Mouse (Mus musculus) testis, postnatal 10 days (tissue): ENCODE measurements around the gene Myh14.
"Not testable (repeated sequence)": the region's sequence is repeated elsewhere in the genome, so short reads cannot be mapped to it uniquely, and the experiment has no call there.

Experiments
- DNase-seq: peaks from one replicate; pipeline ENCODE4 v3.0.0; 2021; ENCODE audit warnings: low spot score

Gene Myh14

GRCm38 (mm10) chr7:44670803-44671202 is at the start of gene Myh14:
Myh14 (minus strand) TSS chr7:44670843.
- DNase-seq, result peak; percentile 89

DNA sequence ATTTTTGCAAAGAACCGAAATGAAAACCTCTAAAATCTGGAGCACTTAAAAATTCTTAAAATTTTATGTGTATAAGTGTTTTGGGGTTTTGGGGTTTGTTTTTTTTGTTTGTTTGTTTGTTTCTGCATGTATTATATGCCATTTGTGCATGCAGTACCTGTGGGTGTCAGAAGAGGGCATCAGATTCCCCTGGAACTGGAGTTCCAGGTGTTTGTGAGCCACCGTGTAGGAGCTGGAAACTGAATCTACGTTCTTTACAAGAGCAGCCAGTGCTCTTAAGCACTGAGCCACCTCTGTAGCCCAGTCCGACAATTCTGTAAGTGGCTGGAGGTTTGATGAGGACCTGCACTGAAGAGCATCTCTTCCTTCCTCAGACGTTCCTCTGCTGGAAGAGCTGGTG is 39.2 kb upstream of the Myh14 start:
- DNase-seq, result no peak

- no peak for DNase-seq
Measured at GRCm38 (mm10) chr7:44708574-44708973, 37.9 kb upstream of the Myh14 start, which contains the start of gene Izumo2. Izumo2 (plus strand) TSS chr7:44708742.

- DNase-seq, result not testable (repeated sequence)
Measured at GRCm38 (mm10) chr7:44708093-44708492, 37.5 kb upstream of the Myh14 start.

DNA sequence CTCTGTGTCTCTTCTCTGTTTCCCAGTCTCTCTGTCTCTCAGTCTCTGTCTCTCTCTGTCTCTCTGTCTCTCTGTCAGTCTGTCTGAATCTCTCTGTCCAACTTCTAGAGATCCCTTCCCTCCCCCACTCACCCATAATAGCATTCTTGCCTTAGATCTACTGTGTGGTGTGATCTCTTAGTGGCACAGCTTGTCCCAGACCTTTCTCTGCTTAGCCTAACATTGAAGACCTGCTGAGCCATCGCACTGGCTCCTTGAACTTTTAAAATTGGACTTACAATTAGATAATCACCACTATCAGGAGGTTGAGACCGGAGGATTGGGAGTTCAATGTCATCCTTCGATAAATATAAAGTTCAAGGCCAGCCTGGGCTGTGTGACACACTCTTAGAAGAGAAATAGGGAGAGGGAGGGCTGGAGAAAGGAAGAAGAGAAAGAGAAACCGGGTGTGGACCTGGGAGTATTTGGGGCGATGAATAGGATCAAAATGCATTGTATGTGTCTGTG is 36.6 kb upstream of the Myh14 start:
- DNase-seq, result no peak

- DNase-seq, result no peak
Measured at GRCm38 (mm10) chr7:44706322-44706721, 35.7 kb upstream of the Myh14 start.

DNA sequence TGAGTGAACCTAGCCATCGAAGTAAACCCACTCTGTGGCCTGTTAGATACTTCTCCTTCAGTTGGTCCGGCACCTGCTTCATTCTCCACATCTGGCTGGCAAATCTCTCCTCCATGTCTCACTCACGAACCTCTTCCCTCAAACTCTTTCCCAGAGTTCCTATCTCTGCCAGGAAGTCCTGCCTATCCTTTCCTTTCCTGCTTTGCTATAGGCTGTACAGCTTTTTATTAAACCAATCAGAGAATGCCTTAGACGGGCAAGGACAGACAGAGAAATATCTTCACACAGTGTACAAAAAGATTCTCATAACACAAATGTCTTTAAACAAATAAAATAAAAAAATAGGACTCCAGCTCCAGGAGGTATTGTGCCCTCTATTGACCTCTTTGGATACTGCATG is 34.4 kb upstream of the Myh14 start:
- DNase-seq, result no peak

DNA sequence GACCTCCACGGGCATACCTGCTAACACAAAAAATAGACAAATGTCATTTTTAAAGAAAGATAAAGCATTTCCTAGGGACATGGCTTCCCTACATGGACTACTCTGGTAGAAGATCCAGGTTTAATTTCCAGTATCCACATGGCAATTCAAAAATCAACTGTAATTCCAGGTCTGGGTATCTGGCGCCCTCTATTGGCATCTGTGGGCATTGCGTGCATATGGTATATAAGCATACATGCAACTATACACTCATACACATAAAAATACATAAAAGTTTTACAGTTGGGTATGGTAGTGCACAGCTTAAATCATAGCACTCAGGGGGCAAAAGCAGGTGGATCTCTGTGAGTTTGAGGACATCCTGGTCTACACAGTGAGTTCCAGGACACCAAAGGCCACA is 33.7 kb upstream of the Myh14 start:
- DNase-seq, result peak; percentile 74

DNA sequence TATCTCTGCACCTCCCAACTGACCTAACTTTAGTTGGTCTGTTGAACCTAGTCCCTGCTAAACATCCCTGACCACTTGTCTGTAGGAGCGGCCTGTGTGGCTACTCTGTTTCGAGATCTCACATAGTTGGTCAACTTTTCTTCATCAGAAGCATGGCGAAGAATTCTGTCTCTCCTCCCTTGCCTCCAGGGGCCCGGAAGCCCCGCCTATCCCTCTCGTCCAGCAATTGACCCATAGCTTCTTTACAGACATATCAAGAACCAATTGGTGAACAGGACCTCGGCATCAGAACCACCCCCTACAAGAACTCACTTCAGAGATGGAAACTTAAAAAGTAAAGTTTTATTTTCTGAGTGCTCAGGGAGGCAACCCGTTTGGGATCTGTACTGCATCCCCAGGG is 32.3 kb upstream of the Myh14 start:
- peak; percentile 54 for DNase-seq

DNA sequence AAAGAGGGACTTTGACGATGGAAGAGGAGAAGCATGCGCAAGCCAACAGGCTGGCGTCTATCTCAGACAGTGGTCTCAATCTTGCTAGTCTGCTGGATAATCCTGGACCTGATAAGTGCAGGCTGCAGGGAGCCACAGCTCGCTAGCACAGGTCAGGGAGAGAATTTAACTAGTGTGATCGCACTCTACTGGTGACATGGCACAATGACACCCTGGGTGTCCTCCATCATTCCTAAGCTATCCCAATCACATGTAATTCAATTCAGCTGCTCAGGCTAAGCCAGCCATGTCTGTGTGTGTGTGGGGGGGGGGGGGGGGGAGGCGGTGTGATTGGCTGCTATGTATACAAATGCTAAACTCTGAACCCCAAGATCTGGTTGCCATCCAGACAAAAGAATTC is 31.3 kb upstream of the Myh14 start:
- DNase-seq, result no peak

DNA sequence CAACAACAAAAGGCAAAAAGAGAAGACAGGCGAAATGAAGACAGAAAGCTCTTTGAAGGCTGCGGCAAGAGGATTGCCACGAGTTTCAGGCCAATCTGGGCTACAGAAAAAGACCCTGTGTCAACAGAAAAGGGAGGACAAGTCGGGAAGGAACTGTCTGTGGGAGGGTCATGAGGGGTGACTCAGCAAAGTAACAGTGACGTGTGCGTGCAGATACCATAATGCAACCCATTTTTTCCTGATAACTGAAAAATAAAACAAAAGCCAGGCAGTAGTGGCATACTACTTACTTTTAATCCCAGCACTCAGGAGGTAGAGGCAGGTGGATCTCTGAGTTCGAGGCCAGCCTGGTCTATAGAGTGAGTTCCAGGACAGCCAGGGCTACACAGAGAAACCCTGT is 27.3 kb upstream of the Myh14 start:
- no peak for DNase-seq

- peak; percentile 80 for DNase-seq
Measured at GRCm38 (mm10) chr7:44697191-44697710, 26.6 kb upstream of the Myh14 start.

DNA sequence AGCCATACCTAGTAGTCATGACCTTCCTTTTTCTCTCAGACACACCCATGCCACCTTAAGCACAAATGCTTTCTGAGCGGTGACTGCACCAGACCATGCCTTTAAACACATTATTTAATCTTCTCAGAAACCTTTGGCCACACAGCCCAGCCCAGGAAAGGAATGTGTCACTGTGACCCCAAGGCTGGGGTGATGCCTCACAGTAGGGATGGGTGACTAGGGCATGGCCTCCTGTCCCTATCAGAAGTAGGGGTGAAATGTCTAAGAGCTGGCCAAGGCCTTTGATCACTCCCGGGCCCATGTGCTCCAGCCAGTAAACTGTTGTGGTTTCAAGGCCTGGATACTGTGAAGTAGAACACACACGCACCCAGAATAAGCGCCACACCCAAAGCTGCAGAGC is 24.6 kb upstream of the Myh14 start:
- no peak for DNase-seq

DNA sequence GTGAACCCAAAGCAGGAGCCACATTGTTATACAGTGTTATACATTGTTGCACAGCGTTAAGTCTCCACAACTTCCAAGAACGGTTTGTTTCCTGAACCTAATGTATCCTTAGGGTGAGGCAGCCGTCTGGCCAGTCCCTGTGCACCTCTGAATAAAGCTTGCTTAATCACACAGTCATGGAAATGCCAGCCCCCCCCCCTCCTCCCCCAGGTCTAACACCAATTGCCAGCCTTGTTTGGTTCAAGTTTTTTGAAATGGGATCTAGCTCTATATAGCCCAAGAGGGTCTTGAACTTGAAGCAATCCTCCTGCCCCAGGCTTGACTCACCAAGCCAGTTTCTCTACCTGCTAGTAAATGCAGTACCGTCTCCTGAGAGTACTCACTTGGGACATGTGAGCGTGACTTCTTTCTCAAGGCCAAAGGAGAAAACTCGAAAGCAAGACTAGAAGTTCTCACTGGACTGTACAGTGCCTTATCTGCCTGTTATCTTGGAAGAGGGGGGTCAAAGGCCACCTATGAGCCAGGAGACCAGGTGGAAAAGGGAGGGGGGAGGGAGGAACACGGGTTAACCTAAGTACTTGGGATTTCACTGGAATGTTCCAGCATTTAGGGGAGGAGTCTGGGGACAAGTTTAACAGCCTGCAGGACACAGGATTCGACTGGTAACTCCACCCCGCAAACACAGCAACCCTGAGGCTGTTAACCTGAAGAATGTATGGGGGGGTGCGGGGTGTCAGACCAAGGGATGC is 23.0 kb upstream of the Myh14 start:
- no peak for DNase-seq

GRCm38 (mm10) chr7:44689331-44689730 is 18.7 kb upstream of the Myh14 start:
- no peak for DNase-seq

DNA sequence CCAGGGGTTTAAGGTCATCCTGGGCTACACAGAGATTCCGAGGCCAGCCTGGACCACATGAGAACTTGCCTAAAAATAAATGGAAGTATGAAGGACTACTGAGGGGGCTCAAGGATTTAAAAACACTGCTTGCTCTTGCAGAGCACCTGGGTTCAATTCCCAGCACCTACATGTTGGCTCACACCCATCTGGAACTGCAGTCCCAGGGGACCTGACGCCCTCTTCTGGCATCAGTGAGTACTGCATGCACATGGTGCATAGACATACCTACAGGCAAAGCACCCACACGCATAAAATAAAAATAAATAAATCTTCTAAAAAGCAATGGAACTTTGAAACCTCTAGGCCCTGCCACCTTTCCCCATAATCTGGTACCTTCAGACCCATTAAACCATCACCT is 18.2 kb upstream of the Myh14 start:
- DNase-seq, result peak; percentile 61

- DNase-seq, result peak; percentile 57
Measured at GRCm38 (mm10) chr7:44685531-44686402, 15.1 kb upstream of the Myh14 start.

DNA sequence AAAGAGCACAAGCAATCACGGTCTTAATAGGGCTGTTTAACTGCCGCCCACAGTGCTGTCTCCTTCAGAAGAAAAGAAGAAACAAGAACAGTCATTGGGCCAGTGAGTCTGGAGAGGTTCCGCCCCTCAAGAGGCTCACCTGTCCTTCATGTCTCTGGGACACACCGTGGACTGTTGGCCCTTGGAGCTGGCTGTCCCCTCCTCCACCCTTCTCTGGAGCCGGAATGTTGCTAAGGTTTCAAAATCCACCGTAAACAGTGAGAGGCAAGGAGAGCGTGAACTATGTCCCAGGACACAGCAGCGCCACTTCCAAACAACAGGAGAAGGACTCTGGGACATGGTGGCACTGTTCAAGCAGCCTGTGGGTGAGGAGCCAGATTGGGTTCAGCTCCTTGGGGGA is 13.0 kb upstream of the Myh14 start:
- DNase-seq, result no peak

DNA sequence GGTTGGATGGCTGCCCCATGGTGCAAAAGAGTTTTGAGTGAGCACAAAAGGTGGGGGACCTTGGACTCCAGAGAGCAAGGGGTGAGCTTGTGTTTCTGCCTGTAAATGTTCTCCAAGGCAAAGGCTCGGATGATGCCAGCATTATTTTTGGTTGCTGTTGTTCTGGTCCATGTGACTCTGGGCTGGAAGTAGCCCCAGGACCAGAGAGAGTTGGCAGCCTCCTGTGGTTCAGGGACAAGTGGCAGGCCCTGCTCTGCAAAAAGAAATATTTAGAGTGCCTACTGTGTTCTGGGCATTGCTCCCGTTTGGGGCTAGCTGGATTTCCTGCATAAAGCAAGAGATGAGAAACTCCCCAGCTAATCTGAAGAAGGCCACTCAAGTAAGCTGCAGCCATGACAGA is 6.0 kb upstream of the Myh14 start:
- DNase-seq, result no peak

DNA sequence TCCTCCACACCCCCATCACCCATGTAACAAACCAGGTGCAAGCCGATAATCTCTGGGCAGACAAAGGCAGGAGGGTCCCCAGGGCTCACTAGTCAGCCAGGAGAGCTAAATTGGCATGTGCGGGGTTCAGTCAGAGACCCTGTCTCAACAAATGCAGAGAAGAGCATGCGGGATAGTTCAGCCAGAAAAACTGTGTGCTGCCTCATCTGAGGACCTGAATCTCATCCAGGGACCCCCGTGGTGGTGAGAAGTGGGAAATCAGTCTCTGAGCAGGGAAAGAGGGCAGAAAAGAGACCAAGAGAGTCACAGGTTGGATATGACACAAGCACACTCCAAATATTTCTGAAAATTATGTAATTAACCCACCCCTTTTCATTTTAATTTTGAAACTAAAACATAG is 5.5 kb upstream of the Myh14 start:
- DNase-seq, result no peak

DNA sequence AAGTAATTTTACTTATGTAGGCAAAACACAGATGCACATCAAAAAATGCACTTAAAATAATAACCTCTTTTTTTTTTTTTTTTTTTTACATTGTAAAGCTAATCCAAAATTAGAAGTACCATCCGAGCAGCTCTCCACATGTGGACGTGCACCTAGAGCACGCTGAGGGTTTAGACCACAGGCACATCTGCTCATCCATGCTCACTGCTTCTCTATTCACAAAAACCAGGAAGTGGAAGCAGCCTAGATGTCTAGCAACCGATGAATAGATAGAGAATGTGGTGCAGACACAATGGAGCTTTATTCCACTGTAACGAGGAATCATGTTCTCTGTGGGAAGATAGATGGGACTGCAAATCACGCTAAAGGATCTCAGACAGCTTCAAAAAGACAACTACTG is 4.5 kb upstream of the Myh14 start:
- DNase-seq, result no peak

DNA sequence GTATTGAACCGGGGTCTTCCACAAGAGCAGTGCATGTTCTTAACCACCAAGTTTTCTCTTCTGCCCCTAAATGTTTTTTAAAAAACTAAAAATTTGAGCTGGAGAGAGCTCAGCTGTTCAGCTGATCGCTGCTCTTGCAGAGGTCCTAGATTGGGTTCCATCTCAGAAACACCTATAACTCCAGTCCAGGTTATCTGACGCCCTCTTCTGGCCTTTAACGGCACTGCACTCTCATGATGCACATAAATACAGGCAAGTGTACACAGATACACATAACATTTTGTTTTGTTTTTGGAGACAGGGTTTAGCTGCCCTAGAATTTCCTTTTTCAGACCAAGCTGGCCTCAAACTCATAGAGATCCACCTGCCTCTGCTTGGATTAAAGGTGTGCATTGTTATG is 3.9 kb upstream of the Myh14 start:
- DNase-seq, result no peak

DNA sequence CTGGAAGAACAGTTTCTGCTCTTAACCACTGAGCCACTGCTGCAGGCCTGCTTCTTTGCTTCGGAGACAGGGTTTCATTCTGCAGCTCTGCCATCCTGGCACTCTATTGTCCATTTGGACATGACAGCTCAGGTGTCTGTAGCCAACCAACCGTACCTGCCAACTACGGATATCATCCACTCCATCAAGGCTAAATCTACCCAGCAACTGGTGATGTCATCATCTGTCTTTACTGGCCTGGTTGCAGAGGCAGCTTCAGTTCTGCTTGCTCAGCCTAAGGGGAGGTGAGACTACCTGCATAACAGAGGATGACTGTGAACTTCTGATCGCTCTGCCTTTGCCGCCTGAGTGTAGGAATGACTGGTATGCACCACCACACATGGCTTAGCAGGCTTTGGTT is 1.6 kb upstream of the Myh14 start:
- DNase-seq, result no peak
